Mouse (Mus musculus) c-Kit-positive CD71-positive TER-119-positive erythroid progenitor cells, embryonic 14.5 days (primary cell): ENCODE measurements at regions not wholly inside any gene's neighbourhood (a gene's known extent, or its start where the extent isn't known, plus 50 kb on each side); places are given as distances from the start of the nearest gene placed in this dataset.

Experiments used
- DNase-seq: peaks from one replicate; pipeline ENCODE4 v3.0.0-alpha.2; 2013; ENCODE audit warnings: low spot score

DNA sequence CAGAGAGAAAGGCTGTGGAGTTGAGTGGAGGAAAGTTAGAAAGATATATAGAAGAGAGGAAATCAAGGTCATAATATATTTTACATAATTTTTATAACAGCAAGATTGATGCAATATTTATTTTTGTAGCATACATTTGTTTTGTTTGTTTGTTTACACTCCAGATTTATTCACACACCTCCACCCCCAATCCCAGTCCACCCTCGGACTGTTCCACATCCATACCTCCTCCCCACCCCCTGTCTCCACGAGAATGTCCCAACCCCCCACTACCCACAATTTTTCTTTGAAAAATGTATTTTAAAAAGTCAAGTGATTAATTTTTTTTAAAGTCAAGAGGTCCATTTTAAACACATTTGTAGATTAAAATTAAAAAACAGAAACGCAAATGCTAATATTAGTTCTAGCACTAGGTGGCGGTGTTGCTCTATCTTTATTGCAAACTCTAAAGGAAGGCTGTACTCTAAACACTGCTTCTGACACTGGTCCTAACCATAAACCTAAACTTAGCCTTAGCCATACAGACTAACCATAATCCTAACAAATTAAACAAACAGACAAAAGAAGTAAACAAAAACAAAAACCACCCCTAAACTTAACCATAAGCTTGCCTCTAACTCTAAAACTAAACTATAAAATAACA is 67.8 kb downstream of the Olfr1505 start:
- peak; percentile 25 for DNase-seq

DNA sequence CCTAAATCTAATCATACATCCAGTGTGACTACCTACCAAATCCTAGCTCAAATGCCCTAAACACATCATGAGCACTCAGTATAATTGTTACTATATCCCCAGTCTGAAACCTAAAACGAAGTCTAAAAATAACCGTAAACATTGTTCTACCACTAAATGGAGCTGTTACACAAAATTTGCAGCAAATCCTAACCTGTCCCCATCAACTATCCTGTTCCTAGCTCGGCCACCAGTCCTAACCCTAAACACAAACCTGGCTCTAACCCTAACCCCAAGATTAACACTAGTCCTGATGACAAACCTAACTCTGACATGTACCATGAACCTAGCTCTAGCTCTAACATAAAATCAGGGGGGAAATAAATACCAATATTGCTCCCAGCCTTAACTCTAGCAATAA is 69.5 kb downstream of the Olfr1505 start:
- no peak for DNase-seq
